Mouse (Mus musculus): ENCODE results near the gene Sbk2.

Sbk2 gene

GRCm38 (mm10) chr7:4950561-4951342 lies 13.5 kb downstream of the Sbk2 start:
- no peak for DNase-seq (ENCODE audit: low read depth)

- peak; percentile 85 for DNase-seq (ENCODE audit: low read depth)
Measured at GRCm38 (mm10) chr7:4948386-4948785, 15.8 kb downstream of the Sbk2 start.

- no peak for DNase-seq (ENCODE audit: low read depth)
Measured at GRCm38 (mm10) chr7:4947855-4948254, 16.4 kb downstream of the Sbk2 start.

- peak; percentile 97 for DNase-seq (ENCODE audit: low read depth)
Measured at GRCm38 (mm10) chr7:4943223-4943815, 20.9 kb downstream of the Sbk2 start.

- DNase-seq (ENCODE audit: low read depth), result no peak
Measured at GRCm38 (mm10) chr7:4942673-4943072, 21.5 kb downstream of the Sbk2 start.

- DNase-seq (ENCODE audit: low read depth), result peak; percentile 93
Measured at GRCm38 (mm10) chr7:4940068-4940479, 24.1 kb downstream of the Sbk2 start.

- DNase-seq (ENCODE audit: low read depth), result peak; percentile 85
Measured at GRCm38 (mm10) chr7:4938456-4938855, 25.8 kb downstream of the Sbk2 start.

- no peak for DNase-seq (ENCODE audit: low read depth)
Measured at GRCm38 (mm10) chr7:4937392-4937791, 26.8 kb downstream of the Sbk2 start.

GRCm38 (mm10) chr7:4936832-4937231 lies 27.4 kb downstream of the Sbk2 start:
- no peak for DNase-seq (ENCODE audit: low read depth)

GRCm38 (mm10) chr7:4934160-4934914 lies 29.9 kb downstream of the Sbk2 start:
- DNase-seq (ENCODE audit: low read depth), result no peak

- no peak for DNase-seq (ENCODE audit: low read depth)
Measured at GRCm38 (mm10) chr7:4933103-4933502, 31.1 kb downstream of the Sbk2 start.

GRCm38 (mm10) chr7:4928323-4928722 lies 35.9 kb downstream of the Sbk2 start:
- DNase-seq (ENCODE audit: low read depth), result no peak

GRCm38 (mm10) chr7:4927711-4928110 lies 36.5 kb downstream of the Sbk2 start:
- DNase-seq (ENCODE audit: low read depth), result no peak

- DNase-seq (ENCODE audit: low read depth), result no peak
Measured at GRCm38 (mm10) chr7:4926849-4927248, 37.4 kb downstream of the Sbk2 start.

- DNase-seq (ENCODE audit: low read depth), result no peak
Measured at GRCm38 (mm10) chr7:4925441-4926381, 38.5 kb downstream of the Sbk2 start, which contains the start of gene Ssc5d. Ssc5d (plus strand) TSS chr7:4925785.

GRCm38 (mm10) chr7:4924891-4925301 lies 39.3 kb downstream of the Sbk2 start:
- DNase-seq (ENCODE audit: low read depth), result peak; percentile 9

GRCm38 (mm10) chr7:4924483-4924882 lies 39.7 kb downstream of the Sbk2 start:
- peak; percentile 11 for DNase-seq (ENCODE audit: low read depth)

GRCm38 (mm10) chr7:4923586-4924364 lies 40.4 kb downstream of the Sbk2 start:
- DNase-seq (ENCODE audit: low read depth), result peak; percentile 34

GRCm38 (mm10) chr7:4922931-4923565 lies 41.2 kb downstream of the Sbk2 start:
- DNase-seq (ENCODE audit: low read depth), result peak; percentile 37

GRCm38 (mm10) chr7:4922508-4922907 lies 41.7 kb downstream of the Sbk2 start:
- DNase-seq (ENCODE audit: low read depth), result peak; percentile 61

Data from naive thymus-derived CD4-positive, alpha-beta T cell, adult 2 months (primary cell).